Mouse (Mus musculus): Measurements from ENCODE around the gene Gfpt1. TPM values are rescaled to one million over a fixed set of nuclear protein-coding genes. Genes with fewer than 3 reads are reported as not detected.
A peak's percentile ranks its signal among the peaks of the same experiment; 100 is the strongest.
"Not testable (repeated sequence)": the region's sequence is repeated elsewhere in the genome, so short reads cannot be mapped to it uniquely, and the experiment has no call there.

Gene Gfpt1
- total RNA-seq, 4 experiments from 2014 or later = 53.2 to 62.5 (median 55.0) TPM

DNA sequence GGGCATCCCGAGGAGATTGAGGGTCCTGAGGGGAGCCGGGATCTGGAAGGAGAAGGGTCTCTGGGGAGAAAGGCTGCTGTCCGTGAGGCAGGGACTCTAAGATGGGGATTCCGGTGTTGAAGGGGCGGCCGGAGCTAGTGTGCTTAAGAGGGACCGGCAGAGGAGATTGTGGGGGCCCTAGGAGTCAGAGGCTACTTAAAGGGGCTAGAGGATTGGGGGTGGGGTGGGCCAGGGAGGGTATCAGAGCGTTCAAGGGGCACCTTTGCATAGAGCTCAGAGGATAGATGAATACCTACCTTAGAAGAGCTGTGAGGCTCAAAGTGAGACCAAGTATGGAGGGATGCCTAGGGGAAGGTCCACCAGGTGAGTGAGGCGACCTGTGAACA lies 478 bp downstream of the Gfpt1 start:
- DNase-seq = no peak

DNA sequence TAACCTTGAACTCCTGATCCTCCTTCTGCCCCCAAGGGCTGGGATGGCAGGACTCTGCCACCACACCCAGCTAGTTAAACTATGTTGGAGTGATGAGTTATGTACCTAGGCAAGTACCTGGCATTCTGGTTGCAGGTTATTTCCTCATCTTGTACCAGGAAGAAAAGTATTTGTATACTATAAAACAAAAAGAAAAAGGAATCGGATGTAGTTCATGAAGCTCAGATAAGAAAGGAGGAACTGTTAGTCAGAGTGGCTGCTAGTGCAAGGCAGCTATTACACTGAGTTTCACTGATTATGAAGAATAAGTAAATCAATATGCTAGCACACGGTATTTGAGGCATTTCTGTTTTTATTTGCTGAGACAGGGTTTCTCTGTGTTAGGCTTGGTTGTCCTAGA lies 2.2 kb downstream of the Gfpt1 start:
- DNase-seq = no peak

- no peak for DNase-seq
These were observed 2.9 kb downstream of the Gfpt1 start for GRCm38 (mm10) chr6:87045507-87045906.

DNA sequence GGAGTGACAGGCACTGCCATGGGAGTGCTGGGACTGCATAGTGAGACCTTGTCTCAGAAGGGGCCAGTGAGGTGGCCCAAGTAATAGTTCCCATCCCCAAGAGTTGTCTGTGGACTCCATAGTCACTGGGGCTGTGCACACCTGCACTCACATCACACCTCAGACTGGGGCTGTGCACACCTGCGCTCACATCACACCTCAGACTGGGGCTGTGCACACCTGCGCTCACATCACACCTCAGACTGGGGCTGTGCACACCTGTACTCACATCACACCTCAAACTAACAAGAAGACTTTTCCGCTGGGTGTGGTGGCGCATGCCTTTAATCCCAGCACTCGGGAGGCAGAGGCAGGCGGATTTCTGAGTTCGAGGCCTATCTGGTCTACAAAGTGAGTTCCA lies 6.1 kb downstream of the Gfpt1 start:
- DNase-seq = not testable (repeated sequence)

- DNase-seq = no peak
These were observed 9.3 kb downstream of the Gfpt1 start for GRCm38 (mm10) chr6:87051886-87052425.

DNA sequence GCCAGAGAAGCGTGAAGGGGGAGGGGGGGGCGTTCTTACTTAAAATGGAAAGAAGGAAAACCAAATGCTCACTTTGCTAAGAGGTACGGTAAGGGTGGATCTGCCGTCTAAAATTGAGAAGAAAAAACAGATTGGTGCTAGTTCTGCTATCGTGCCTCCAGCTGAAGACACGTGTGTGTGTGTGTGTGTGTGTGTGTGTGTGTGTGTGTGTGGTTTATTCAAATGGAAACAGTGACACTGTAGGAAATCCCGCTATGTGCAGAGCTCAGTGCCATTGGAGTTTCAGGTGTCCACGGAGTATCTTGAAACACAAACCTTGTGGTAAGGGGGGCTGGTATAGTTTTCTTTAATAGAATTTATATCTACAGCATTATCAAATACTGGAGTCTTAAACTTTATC lies 11.5 kb downstream of the Gfpt1 start:
- no peak for DNase-seq

DNA sequence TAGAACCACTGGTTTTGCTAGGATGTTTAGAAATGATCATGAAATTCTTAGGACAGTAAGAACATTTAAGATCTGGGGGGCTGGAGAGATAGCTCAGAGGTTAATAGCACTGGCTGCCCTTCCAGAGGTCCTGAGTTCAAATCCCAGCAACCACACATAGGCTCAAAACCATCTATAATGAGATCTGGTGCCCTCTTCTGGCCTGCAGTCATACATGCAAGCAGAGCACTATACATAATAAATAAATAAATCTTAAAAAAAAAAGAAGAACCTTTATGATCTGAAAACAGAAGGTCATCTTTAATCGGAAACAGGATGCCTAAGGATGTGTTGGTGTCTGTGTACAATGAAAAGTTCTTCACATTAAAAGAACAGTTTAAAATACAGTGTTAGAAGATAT lies 17.1 kb downstream of the Gfpt1 start:
- DNase-seq = no peak

DNA sequence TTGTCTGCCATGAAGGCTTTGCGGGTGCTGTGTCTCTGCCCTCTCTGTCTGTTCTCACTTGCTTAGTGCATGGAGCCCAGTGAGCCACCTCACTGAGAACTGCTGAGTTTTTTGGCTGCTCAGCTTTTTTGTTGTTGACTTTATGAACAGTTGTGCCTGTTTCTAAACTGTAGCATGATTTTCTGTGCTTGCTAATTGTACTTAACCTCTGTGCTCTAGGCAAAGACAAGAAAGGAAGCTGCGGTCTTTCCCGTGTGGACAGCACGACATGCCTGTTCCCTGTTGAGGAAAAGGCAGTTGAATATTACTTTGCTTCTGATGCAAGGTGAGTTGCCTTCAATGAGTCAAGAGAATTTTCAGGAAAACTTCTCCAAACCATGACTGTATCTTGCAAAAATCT lies 20.9 kb downstream of the Gfpt1 start:
- DNase-seq = no peak

- DNase-seq = no peak
These were observed 25.6 kb downstream of the Gfpt1 start for GRCm38 (mm10) chr6:87068209-87068608.

DNA sequence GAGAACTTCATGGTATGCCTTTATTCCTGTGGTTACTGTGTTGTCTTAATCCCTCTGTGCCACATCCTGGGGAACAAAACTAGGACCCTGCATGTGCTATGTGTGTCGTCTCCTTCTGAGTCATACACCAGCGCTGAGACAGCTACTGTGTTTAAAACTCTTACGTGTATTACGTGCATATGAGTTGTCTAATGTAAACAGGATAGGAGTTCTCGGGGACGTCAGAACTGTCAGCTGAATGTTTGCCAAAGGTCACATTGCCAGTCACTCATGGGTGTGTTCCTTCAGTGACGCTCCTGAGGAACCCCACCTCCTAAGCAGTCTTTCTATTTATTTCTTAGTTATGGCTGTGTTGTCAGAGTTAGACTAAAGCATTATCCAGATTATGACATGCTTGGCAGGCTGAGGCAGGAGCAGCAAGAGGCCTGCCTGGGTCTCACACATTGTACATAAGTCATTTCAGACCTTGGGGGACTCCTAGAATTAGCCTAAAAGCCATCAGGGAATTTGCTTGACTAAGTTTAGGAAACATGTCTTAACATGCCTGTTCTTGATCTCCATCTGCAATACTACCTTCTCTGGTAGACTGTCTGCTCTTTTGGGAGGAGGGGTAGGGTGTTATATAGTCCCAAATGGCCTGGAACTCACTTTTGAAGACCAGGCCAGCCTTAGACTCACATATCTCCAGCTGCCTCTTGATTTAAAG lies 26.7 kb downstream of the Gfpt1 start:
- DNase-seq = no peak

DNA sequence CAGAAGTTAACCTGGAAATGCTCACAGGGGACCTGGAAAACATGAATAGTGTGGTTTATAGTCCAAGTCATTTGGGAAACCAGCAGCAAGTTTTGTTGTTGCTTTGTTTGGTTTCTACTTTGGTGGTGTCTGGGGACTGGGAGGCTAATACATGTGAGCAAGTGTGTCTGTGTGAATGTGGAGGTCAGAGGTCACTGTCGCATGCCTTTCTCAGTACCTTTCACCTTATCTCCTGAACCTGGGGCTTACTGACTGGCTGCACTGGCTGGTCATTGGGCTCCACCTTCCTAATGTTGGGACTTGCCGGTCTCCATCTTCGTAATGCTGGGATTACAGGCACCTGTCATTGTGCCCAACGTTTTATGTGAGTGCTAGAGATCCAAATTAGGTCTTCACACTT lies 28.0 kb downstream of the Gfpt1 start:
- DNase-seq = no peak

DNA sequence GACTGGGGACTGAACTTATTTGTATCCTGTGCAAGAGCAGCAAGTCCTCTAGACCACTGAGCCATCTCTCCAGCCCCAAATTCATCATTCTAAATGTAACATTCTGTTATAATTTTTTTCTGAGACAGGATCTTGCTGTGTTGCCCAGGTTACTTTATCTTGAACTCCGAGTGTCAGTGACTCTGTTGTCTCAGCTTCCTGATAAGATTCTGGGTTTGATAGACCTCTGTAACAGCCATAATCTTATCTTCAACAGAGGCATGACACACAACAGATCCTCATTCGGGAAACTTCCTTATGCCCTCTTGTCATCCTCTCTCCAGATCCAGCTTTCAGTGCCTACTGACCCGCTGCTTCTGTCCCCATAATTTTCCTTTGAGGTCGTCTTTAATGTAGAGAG lies 30.1 kb downstream of the Gfpt1 start:
- no peak for DNase-seq

DNA sequence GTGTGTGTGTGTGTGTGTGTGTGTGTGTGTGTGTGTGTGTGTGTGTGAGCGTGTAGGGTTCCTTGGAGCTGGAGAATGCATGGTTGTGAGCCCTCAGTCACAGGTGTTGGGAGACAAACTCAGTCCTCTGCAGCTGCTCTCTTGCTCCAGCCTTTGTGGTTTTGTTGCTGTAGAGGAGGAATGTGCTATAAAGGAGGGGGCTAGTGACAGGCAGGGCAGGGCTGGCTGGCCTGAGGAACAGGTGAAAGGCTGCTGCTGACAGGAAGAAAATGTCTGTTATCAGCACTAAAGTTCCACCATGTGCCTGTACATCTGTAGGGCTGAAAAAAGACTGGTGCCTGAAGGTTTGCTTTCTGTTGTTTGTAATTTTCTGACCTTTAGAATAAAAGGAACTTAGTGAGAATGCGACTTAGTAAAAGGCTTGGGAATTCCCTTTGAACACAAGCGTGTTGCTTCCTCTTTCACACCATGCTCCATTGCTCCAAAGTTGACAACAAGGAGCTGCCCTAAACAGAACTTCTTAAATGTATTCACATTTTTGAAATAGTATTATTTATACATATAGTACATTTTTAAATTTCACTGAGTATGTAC lies 32.5 kb downstream of the Gfpt1 start:
- DNase-seq = no peak

- DNase-seq = no peak
These were observed 36.8 kb downstream of the Gfpt1 start for GRCm38 (mm10) chr6:87079457-87079856.

- no peak for DNase-seq
These were observed 42.4 kb downstream of the Gfpt1 start for GRCm38 (mm10) chr6:87085026-87085425.

GRCm38 (mm10) chr6:87088356-87088755 lies 45.7 kb downstream of the Gfpt1 start:
- DNase-seq = no peak

DNA sequence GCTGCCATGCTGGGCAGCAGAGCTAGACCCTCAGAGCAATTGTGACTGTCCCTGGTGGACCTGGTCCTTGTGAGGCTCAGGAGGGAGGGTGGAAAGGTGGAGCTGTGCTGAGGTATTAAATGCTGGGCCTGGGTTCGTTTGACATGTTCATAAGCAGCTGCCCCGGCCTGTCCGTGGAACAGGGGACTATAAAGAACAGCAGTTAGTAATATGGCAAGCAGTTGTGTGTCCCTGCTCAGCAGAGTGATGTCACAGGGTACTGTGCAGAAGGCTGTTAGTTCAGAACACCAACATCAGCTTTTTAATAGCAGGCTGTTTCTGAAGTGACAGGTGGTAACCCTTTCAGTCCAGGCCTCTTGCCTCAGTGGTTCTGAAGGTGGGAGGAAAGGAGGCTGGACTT lies 48.2 kb downstream of the Gfpt1 start:
- no peak for DNase-seq

DNA sequence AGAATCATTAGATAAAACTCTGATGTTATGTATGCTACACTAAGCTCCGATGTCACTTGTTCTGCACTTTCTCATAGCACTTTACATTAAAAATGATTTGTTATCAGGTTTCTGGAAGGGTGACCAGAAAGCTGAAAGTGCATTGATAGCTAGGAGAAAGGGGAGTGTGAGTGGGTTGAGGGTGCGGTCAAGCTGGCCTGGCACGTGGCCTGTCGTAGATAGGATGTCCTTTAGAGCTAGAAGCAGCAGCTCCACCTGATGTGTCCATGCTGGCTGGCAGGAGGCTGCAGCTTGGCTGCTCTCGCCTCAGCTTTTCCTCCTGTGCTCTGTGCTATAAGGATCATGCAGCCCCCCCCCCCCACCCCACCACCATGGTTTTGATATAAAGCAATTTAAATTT lies 49.8 kb downstream of the Gfpt1 start:
- no peak for DNase-seq

DNA sequence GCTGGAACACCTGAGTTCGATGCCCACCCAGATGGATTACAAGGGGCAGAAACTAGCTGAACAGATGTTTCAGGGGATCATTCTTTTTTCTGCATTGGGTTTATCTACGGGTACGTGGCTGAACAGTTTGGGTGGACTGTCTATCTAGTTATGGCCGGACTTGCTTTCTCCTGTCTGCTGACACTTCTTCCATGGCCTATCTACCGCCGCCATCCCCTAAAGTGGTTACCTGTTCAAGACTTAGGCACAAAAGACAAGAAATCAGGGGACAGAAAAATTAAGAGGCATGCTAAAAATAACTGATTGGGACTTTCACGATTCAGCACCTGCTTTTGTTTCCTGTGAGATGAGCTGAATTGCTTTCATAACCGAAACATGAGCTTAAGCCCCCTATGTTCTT lies 51.0 kb downstream of the Gfpt1 start:
- DNase-seq = not testable (repeated sequence)

- DNase-seq = no peak
These were observed 56.6 kb downstream of the Gfpt1 start for GRCm38 (mm10) chr6:87099261-87099660.

DNA sequence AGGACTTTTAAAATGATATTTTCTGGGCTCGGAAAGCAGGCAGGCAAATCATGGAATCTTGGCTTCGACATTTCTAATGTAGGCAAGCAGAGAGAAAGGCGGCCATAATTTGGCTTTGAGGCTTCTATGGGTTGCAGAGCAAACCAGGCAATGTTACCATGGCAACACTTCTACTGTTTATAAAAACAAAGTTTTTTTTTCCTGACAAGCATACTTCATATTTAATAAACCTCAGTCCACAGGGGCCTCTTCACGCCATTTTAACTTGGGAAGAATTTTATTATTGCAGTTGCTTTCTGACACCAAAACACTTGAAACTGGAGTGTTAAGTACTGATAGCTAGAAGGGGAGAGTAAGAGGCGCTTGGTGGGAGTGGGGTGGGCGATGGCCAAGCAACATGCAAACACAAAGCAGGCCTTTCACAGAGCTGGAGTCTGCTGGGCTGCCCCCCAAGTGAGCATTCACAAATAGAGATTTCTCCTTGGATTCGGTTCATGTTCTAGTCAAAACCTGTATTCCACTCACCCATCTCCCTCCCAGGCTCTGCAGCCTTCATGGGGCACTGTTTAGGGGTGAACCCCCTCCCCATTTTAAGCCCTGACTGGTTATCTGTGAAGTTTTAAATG lies 57.1 kb downstream of the Gfpt1 start:
- no peak for DNase-seq

- no peak for DNase-seq
These were observed 57.8 kb downstream of the Gfpt1 start for GRCm38 (mm10) chr6:87100297-87101020.

- peak; percentile 70 for DNase-seq
These were observed 58.8 kb downstream of the Gfpt1 start for GRCm38 (mm10) chr6:87101281-87101954.
